Mouse (Mus musculus): ENCODE measurements around the gene Slc25a11. TPM values are rescaled to one million over a fixed set of nuclear protein-coding genes. Genes with fewer than 3 reads are reported as not detected.
A peak's percentile ranks its signal among the peaks of the same experiment; 100 is the strongest.

Slc25a11 gene
- polyA plus RNA-seq, 1 experiment from 2014 or later, result 133 TPM

- Histone ChIP-seq H3K4me3 (ENCODE audit: low read depth, low read length) (peak overlapping the region; percentile 8), H3K27ac (ENCODE audit: low read depth) (peak overlapping the region; percentile 18; the same call in 1 of the 2 replicates), H3K36me3 (ENCODE audit: insufficient read depth) (peaks cover 60% of the 10 kb centered on the region), H3K4me1 (ENCODE audit: insufficient read depth) (peaks cover 8% of the 10 kb centered on the region), H3K9me3 (ENCODE audit: low read depth, low read length) (no peaks in the 10 kb centered on the region), H3K9ac (no peak overlapping the region; the same call in 1 of the 2 replicates), H3K27me3 (ENCODE audit: insufficient read depth, low read length) (no peaks in the 10 kb centered on the region), H3K4me2 (peak overlapping the region; percentile 97; the same call in 1 of the 2 replicates)
- no peak for DNase-seq
- no peak for ATAC-seq (ENCODE audit: insufficient read depth)
- 68% methylated on average over 12 of the region's 12 CpGs for WGBS
- no peak for TF ChIP-seq CTCF (IDR thresholded peaks at IDR 0.05; ENCODE audit: low read depth)
Measured at GRCm38 (mm10) chr11:70650322-70651175, 3.3 kb upstream of the Slc25a11 start.

- Histone ChIP-seq H3K36me3 (ENCODE audit: insufficient read depth) (peaks cover 73% of the 10 kb centered on the region), H3K9me3 (ENCODE audit: low read depth, low read length) (no peaks in the 10 kb centered on the region), H3K27me3 (ENCODE audit: insufficient read depth, low read length) (no peaks in the 10 kb centered on the region), H3K4me3 (ENCODE audit: low read depth, low read length) (peak overlapping the region; percentile 74), H3K4me2 (peak overlapping the region; percentile 98), H3K27ac (ENCODE audit: low read depth) (no peak overlapping the region), H3K4me1 (ENCODE audit: insufficient read depth) (peaks cover 11% of the 10 kb centered on the region), H3K9ac (no peak overlapping the region)
- WGBS, result 78% methylated on average over 8 of the region's 8 CpGs
- DNase-seq (no peak), ATAC-seq (ENCODE audit: insufficient read depth) (no peak)
- no peak for TF ChIP-seq CTCF (IDR thresholded peaks at IDR 0.05; ENCODE audit: low read depth)
Measured at GRCm38 (mm10) chr11:70649185-70649734, 2.0 kb upstream of the Slc25a11 start.

GRCm38 (mm10) chr11:70648512-70648911, 1.2 kb upstream of the Slc25a11 start:
- H3K27me3 ChIP-seq (ENCODE audit: insufficient read depth, low read length), result no peaks in the 10 kb centered on the region
- H3K4me1 ChIP-seq (ENCODE audit: insufficient read depth), result peaks cover 11% of the 10 kb centered on the region
- no peak for ATAC-seq (ENCODE audit: insufficient read depth)
- H3K4me2 ChIP-seq, result peak overlapping the region; percentile 98
- peaks cover 80% of the 10 kb centered on the region for H3K36me3 ChIP-seq (ENCODE audit: insufficient read depth)
- H3K27ac ChIP-seq (ENCODE audit: low read depth), result peak overlapping the region; percentile 95; the same call in 1 of the 2 replicates
- peak overlapping the region; percentile 84 for H3K9ac ChIP-seq
- peak overlapping the region; percentile 74 for H3K4me3 ChIP-seq (ENCODE audit: low read depth, low read length)
- no peak for DNase-seq
- H3K9me3 ChIP-seq (ENCODE audit: low read depth, low read length), result no peaks in the 10 kb centered on the region
- no peak for TF ChIP-seq CTCF (IDR thresholded peaks at IDR 0.05; ENCODE audit: low read depth)
- 74% methylated on average over 4 of the region's 4 CpGs for WGBS

- Histone ChIP-seq H3K36me3 (ENCODE audit: insufficient read depth) (peaks cover 78% of the 10 kb centered on the region), H3K27me3 (ENCODE audit: insufficient read depth, low read length) (no peaks in the 10 kb centered on the region), H3K9me3 (ENCODE audit: low read depth, low read length) (no peaks in the 10 kb centered on the region), H3K4me2 (peak overlapping the region; percentile 98), H3K9ac (peak overlapping the region; percentile 84), H3K4me3 (ENCODE audit: low read depth, low read length) (peak overlapping the region; percentile 74), H3K4me1 (ENCODE audit: insufficient read depth) (peaks cover 11% of the 10 kb centered on the region), H3K27ac (ENCODE audit: low read depth) (peak overlapping the region; percentile 95)
- DNase-seq (peak; percentile 50), ATAC-seq (ENCODE audit: insufficient read depth) (peak; percentile 18; the same call in 1 of the 2 replicates)
- TF ChIP-seq CTCF (IDR thresholded peaks at IDR 0.05; ENCODE audit: low read depth), result no peak
- 2% methylated on average over 28 of the region's 28 CpGs for WGBS
Measured at GRCm38 (mm10) chr11:70647716-70648420, 589 bp upstream of the Slc25a11 start.

GRCm38 (mm10) chr11:70646259-70646555, 1.1 kb downstream of the Slc25a11 start:
- no peak for TF ChIP-seq CTCF (IDR thresholded peaks at IDR 0.05; ENCODE audit: low read depth)
- WGBS, result 26% methylated on average over 3 of the region's 3 CpGs
- Histone ChIP-seq H3K4me1 (ENCODE audit: insufficient read depth) (peaks cover 6% of the 10 kb centered on the region), H3K36me3 (ENCODE audit: insufficient read depth) (peaks cover 62% of the 10 kb centered on the region), H3K27me3 (ENCODE audit: insufficient read depth, low read length) (no peaks in the 10 kb centered on the region), H3K4me2 (peak overlapping the region; percentile 84), H3K9me3 (ENCODE audit: low read depth, low read length) (no peaks in the 10 kb centered on the region), H3K4me3 (ENCODE audit: low read depth, low read length) (peak overlapping the region; percentile 74), H3K9ac (peak overlapping the region; percentile 82), H3K27ac (ENCODE audit: low read depth) (peak overlapping the region; percentile 89)
- no peak for DNase-seq
- ATAC-seq (ENCODE audit: insufficient read depth), result no peak

- H3K27ac ChIP-seq (ENCODE audit: low read depth), result 0 out of 2 replicates have a peak overlapping the region, but pooled peaks have one; percentile 89
- ATAC-seq (ENCODE audit: insufficient read depth), result no peak
- WGBS, result 85% methylated on average over 12 of the region's 12 CpGs
Measured at GRCm38 (mm10) chr11:70645461-70646258, 1.6 kb downstream of the Slc25a11 start.

More at GRCm38 (mm10) chr11:70645461-70646258, 1.6 kb downstream of the Slc25a11 start:
- H3K9me3 ChIP-seq (ENCODE audit: low read depth, low read length), result no peaks in the 10 kb centered on the region
- peak overlapping the region; percentile 74 for H3K4me3 ChIP-seq (ENCODE audit: low read depth, low read length)
- H3K36me3 ChIP-seq (ENCODE audit: insufficient read depth), result peaks cover 56% of the 10 kb centered on the region
- TF ChIP-seq CTCF (IDR thresholded peaks at IDR 0.05; ENCODE audit: low read depth), result no peak
- H3K4me1 ChIP-seq (ENCODE audit: insufficient read depth), result peaks cover 6% of the 10 kb centered on the region
- no peaks in the 10 kb centered on the region for H3K27me3 ChIP-seq (ENCODE audit: insufficient read depth, low read length)
- DNase-seq, result no peak
- peak overlapping the region; percentile 84 for H3K4me2 ChIP-seq
- peak overlapping the region; percentile 82 for H3K9ac ChIP-seq
